Mouse (Mus musculus): ENCODE data around the gene Tyk2. TPM values are rescaled to one million over a fixed set of nuclear protein-coding genes. Genes with fewer than 3 reads are reported as not detected.

Tyk2 gene
- polyA plus RNA-seq, 1 experiment: 17.2 TPM

DNA sequence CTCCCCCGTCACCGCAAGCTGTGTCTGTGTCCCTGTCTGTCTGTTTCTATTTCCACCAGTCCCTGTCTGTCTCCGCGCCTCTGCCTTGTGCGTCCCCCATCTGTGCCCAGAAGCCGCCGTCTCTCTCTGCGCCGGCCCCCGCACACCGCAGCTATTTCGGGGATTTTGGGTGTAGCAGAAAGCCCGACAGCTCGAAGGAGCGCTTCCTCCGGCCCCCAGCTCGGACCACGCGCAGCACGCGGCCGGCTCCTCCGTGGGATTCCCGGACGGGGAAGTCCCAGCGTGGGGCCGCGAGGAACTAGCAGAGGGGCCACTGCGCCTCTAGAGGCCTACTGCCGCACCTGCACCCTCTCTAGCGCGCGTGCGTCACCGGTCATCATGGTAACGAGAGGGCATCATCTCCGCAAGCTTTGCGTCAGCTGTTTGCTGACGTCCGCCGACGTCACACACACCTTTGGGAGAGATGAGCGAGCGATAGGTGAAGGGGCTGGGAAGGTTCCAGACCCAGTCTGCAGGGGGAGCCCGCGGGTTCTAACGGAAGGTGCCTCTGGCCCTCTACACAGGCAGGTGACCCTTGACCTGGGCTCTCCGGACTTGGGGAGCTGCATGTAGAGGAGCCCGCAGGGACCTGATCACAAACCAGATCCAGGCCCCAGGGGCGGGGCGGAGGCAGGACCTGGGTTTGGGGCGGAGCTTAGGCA lies 30.3 kb upstream of the Tyk2 start:
- Histone ChIP-seq H3K27me3 (ENCODE audit: control insufficient read depth, insufficient read depth, low read length) (no peaks in the 10 kb centered on the region; the same call in 1 of the 2 replicates), H3K4me1 (ENCODE audit: control insufficient read depth, insufficient read depth, low read length) (no peaks in the 10 kb centered on the region; the same call in 1 of the 2 replicates), H3K27ac (ENCODE audit: insufficient read depth, low read length) (peak overlapping the region; percentile 38), H3K4me3 (replicated peaks; ENCODE audit: insufficient read depth, low read depth, low read length) (peak overlapping the region; percentile 66)
- 1% methylated on average over 52 of the region's 52 CpGs for WGBS
- TF ChIP-seq POLR2A (IDR thresholded peaks at IDR 0.05; ENCODE audit: borderline replicate concordance, insufficient read depth, low read length): peak; percentile 58; the same call in 1 of the 2 replicates
- TF ChIP-seq CTCF (IDR thresholded peaks at IDR 0.05; ENCODE audit: borderline replicate concordance, insufficient read depth, low read depth, low read length): peak; percentile 86
- peak; percentile 91 to 95 for DNase-seq

DNA sequence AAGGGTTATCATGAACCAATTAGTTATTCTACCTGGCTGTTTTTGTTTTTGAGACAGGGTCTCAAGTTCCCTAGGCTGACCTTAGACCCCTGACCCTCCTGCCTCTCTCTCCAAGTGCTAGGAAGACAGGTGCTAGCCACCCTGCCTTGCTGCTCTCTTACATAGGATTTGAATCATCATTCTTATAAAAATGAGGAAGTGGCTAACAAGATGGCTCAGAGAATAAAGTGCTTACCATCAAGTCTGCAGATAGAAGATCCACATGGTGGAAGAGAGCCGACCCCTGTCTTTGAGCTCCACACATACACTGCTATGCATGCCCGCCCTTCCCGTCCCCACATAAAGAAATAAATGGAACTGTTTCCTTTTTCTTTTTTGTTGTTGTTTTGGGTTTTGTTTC lies 23.7 kb upstream of the Tyk2 start:
- no peak overlapping the region for H3K27ac ChIP-seq (ENCODE audit: insufficient read depth, low read length)
- no peaks in the 10 kb centered on the region for H3K27me3 ChIP-seq (ENCODE audit: control insufficient read depth, insufficient read depth, low read length)
- 84% methylated on average over 3 of the region's 3 CpGs for WGBS
- TF ChIP-seq CTCF (IDR thresholded peaks at IDR 0.05; ENCODE audit: borderline replicate concordance, insufficient read depth, low read depth, low read length) (no peak), POLR2A (IDR thresholded peaks at IDR 0.05; ENCODE audit: borderline replicate concordance, insufficient read depth, low read length) (no peak)
- no peak for DNase-seq
- H3K4me3 ChIP-seq (replicated peaks; ENCODE audit: insufficient read depth, low read depth, low read length): no peak overlapping the region
- no peaks in the 10 kb centered on the region for H3K4me1 ChIP-seq (ENCODE audit: control insufficient read depth, insufficient read depth, low read length)

DNA sequence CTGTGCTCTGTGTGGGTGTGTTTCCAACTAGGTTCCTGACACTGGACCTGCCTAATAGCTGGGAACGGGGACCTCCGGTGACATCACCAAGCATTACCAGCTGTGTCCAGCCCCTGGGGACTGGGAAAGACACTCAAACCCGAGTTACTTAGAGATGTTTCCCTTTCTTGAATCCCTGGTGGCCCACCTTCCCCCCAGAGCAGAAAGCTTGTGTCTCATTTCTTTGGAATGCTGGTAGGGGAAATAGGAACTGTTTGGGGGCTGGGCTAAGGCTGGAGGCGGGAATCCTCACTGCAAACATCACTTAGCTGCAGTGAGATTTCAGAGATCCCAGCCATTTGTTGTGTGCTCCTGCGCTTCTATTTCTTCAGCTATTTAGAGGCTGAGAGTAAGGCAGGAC lies 22.8 kb upstream of the Tyk2 start:
- H3K27ac ChIP-seq (ENCODE audit: insufficient read depth, low read length): no peak overlapping the region
- no peak overlapping the region for H3K4me3 ChIP-seq (replicated peaks; ENCODE audit: insufficient read depth, low read depth, low read length)
- no peak for TF ChIP-seq CTCF (IDR thresholded peaks at IDR 0.05; ENCODE audit: borderline replicate concordance, insufficient read depth, low read depth, low read length)
- no peak for TF ChIP-seq POLR2A (IDR thresholded peaks at IDR 0.05; ENCODE audit: borderline replicate concordance, insufficient read depth, low read length)
- 19% methylated on average over 5 of the region's 5 CpGs for WGBS
- no peaks in the 10 kb centered on the region for H3K4me1 ChIP-seq (ENCODE audit: control insufficient read depth, insufficient read depth, low read length)
- H3K27me3 ChIP-seq (ENCODE audit: control insufficient read depth, insufficient read depth, low read length): no peaks in the 10 kb centered on the region
- no peak for DNase-seq

DNA sequence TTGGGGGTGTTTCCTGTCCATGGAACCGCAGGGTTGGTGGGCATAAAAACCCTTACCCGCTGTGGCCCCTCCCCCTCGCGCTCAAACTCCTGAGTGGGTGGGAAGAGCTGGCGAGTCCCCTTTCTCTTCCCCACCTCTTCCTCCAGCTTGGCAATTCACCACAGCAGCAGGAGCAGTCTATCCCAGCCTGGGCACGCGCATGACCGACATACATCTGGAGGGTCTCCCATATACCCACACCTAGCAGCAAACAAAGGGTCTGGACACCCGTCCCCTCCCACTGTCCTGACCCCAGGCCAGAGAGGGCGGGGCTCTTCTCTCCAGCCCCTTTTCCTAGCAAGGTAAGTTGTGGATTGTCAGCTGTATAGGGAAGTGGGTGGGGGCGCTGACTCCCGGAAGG lies 22.3 kb upstream of the Tyk2 start:
- H3K4me1 ChIP-seq (ENCODE audit: control insufficient read depth, insufficient read depth, low read length): no peaks in the 10 kb centered on the region
- 7% methylated on average over 12 of the region's 12 CpGs for WGBS
- no peak overlapping the region for H3K27ac ChIP-seq (ENCODE audit: insufficient read depth, low read length)
- H3K27me3 ChIP-seq (ENCODE audit: control insufficient read depth, insufficient read depth, low read length): no peaks in the 10 kb centered on the region
- DNase-seq: no peak
- no peak overlapping the region for H3K4me3 ChIP-seq (replicated peaks; ENCODE audit: insufficient read depth, low read depth, low read length)
- no peak for TF ChIP-seq POLR2A (IDR thresholded peaks at IDR 0.05; ENCODE audit: borderline replicate concordance, insufficient read depth, low read length)
- TF ChIP-seq CTCF (IDR thresholded peaks at IDR 0.05; ENCODE audit: borderline replicate concordance, insufficient read depth, low read depth, low read length): no peak

DNA sequence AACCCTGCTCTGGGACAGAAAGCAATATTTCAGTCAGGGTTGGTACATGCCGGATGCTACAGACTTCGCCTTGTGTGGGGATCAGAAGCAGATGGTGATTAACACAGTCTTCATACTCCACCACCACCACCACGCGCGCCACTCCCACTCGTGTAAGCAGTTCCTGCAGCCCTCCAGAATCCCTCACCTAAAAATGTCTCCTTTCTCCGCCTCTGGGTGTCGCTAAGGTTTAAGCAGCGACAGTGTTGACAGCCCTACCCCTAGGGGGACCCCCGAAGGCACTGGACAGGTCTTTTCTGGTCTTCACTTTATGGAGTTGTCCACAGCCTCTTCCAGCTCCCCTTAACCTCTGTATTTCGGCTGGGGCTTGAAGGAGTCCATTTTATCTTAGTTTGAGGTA lies 21.7 kb upstream of the Tyk2 start:
- Histone ChIP-seq H3K4me1 (ENCODE audit: control insufficient read depth, insufficient read depth, low read length) (peaks cover 4% of the 10 kb centered on the region; the same call in 1 of the 2 replicates), H3K27ac (ENCODE audit: insufficient read depth, low read length) (no peak overlapping the region), H3K27me3 (ENCODE audit: control insufficient read depth, insufficient read depth, low read length) (no peaks in the 10 kb centered on the region), H3K4me3 (replicated peaks; ENCODE audit: insufficient read depth, low read depth, low read length) (no peak overlapping the region)
- DNase-seq: no peak
- WGBS: under 1% methylated on average over 11 of the region's 11 CpGs
- TF ChIP-seq POLR2A (IDR thresholded peaks at IDR 0.05; ENCODE audit: borderline replicate concordance, insufficient read depth, low read length): no peak
- peak; percentile 58 for TF ChIP-seq CTCF (IDR thresholded peaks at IDR 0.05; ENCODE audit: borderline replicate concordance, insufficient read depth, low read depth, low read length)

DNA sequence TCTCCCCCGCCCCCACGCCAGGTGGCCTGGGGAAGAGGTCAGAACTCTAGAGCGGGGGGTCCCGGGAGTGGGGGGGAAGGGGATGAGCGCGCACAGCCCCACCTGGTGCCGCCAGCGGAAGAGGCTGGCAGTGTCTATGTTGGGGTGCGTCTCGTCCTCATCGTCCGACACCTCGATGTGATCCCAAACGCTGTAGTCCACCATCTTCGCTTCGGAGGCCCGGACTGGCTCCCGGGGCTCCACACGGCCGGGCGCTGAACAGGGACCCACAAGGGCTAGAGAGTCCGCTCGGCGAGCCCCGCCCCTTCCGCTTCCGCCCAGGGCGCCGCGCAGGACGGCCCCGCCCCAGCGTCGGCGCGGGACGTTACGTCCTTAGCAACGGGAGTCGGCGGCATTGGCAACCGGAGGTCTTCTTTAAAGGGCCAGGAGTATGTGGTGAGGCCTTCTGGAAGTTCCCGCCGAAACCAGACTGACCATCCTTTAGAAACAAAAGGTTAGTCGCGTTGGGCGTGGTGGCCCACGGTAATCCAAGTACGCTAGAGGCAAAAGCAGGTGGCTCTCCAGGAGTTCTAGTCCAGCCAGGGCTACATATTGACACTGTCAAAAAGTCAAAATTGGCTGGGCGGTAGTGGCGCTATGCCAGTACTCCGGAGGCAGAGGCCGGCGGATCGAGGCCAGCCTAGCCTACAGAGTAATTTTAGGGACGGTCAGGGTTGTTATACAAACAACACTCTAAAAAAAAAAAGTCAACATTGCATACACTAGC lies 18.8 kb upstream of the Tyk2 start, which contains the start of gene Cdc37:
Gene Cdc37, minus strand, starts transcription at position 329 of the 766 bp plus-strand sequence.
- peak; percentile 93 to 94 for DNase-seq
- Histone ChIP-seq H3K27me3 (ENCODE audit: control insufficient read depth, insufficient read depth, low read length) (no peaks in the 10 kb centered on the region), H3K27ac (ENCODE audit: insufficient read depth, low read length) (peak within 1 kb of the TSS; percentile 35; the same call in 1 of the 2 replicates), H3K4me1 (ENCODE audit: control insufficient read depth, insufficient read depth, low read length) (peaks cover 7% of the 10 kb centered on the region; the same call in 1 of the 2 replicates), H3K4me3 (replicated peaks; ENCODE audit: insufficient read depth, low read depth, low read length) (peak within 1 kb of the TSS; percentile 92)
- peak; percentile 78; the same call in 1 of the 2 replicates for TF ChIP-seq POLR2A (IDR thresholded peaks at IDR 0.05; ENCODE audit: borderline replicate concordance, insufficient read depth, low read length)
- TF ChIP-seq CTCF (IDR thresholded peaks at IDR 0.05; ENCODE audit: borderline replicate concordance, insufficient read depth, low read depth, low read length): no peak
- 2% methylated on average over 56 of the region's 56 CpGs for WGBS

DNA sequence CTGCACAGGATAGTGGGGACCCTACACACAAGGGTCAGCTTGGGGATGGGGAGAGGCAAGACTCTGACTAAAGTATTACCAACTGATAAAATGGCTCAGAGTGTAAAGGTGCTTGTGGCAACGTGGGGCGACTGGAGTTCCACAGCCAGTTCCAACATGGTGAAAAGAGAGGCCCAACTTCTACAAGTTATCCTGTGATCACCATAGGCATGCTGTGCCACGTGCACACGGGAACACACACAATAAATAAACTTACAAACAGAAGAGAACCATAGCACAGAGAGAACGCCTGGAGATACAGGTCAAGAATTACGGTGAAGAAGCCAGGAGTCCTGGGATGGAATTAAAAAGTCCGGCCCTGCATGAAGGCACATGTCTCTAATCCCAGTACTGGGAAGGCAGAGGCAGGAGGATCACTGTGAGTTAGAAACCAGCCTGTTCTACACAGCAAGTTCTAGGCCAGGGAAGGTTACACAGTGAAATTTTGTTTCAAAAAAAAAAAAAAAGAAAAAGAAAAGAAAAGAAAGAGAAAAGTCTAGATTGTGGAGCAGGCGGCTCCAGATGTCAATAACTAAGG lies 18.1 kb upstream of the Tyk2 start:
- TF ChIP-seq CTCF (IDR thresholded peaks at IDR 0.05; ENCODE audit: borderline replicate concordance, insufficient read depth, low read depth, low read length): no peak
- TF ChIP-seq POLR2A (IDR thresholded peaks at IDR 0.05; ENCODE audit: borderline replicate concordance, insufficient read depth, low read length): no peak
- no peak for DNase-seq
- 8% methylated on average over 8 of the region's 8 CpGs for WGBS
- peak overlapping the region; percentile 92 for H3K4me3 ChIP-seq (replicated peaks; ENCODE audit: insufficient read depth, low read depth, low read length)
- H3K27me3 ChIP-seq (ENCODE audit: control insufficient read depth, insufficient read depth, low read length): no peaks in the 10 kb centered on the region
- peaks cover 7% of the 10 kb centered on the region; the same call in 1 of the 2 replicates for H3K4me1 ChIP-seq (ENCODE audit: control insufficient read depth, insufficient read depth, low read length)
- no peak overlapping the region for H3K27ac ChIP-seq (ENCODE audit: insufficient read depth, low read length)
